Mouse (Mus musculus) CH12.LX (cell line): ENCODE measurements around the gene Nop10.

Experiments
- CHD1 ChIP-seq: IDR thresholded peaks from 2 replicates; pipeline ENCODE4 v1.6.1; 2012; ENCODE audit warnings: low read depth, low read length, improper control_type of control experiment, inconsistent platforms
- HCFC1 ChIP-seq: IDR thresholded peaks from 2 replicates; pipeline ENCODE4 v1.6.1; 2012; ENCODE audit warnings: low read depth, mild to moderate bottlenecking, inconsistent platforms, low read length, improper control_type of control experiment

DNA sequence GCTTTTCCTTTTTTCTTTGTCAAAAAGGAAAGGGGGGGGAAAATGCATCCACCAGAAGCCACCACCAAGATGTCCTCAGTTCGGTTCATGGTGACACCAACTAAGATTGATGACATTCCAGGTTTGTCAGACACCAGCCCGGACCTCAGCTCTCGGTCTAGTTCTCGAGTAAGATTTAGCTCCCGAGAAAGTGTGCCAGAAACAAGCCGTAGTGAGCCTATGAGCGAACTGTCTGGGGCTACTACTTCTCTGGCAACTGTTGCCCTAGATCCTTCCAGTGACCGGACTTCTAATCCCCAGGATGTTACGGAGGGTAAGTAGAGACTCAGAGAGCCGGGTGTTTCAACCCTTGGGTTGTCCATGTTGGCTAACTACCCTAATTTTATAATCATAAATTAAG, 5.1 kb downstream of the Nop10 start:
- TF ChIP-seq HCFC1, result no peak; the same call in 1 of the 2 replicates
- TF ChIP-seq CHD1, result no peak; the same call in 1 of the 2 replicates
